8 mouse cellular contexts compared by ENCODE assay signal in the genomic region with DNA sequence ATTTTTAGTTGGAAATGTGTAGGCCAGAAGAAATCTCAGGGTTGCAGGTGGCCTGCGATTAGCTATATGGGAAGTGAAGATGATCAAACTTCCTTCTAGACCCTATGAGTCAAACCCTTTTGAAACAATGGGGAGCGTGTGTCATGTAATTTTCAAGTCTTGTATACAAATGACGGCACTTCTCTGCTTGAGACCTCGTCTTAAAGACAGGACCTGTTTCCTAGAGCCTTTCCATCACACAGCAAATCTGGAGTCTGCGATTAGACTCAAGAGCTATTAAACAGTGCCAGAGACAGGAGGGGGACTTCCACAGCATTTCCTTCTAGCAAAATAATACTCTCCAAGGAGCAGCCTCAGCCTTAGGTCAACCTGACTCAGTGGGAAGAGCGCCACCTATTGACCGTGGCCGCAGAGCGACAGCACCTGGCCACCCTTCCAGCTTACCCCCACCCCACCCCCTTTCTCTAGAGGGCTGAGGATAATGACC.
A peak's percentile ranks its signal among the peaks of the same experiment; 100 is the strongest.
DNase-seq lines count a peak whose midpoint lies in the region; ATAC-seq and TF ChIP-seq lines count a peak whose summit lies in the region.

No protein-coding gene starts in this region.

- no peak overlapping the region for H3K4me2 ChIP-seq in heart, embryonic 11.5 days

- H3K9me3 ChIP-seq in heart, embryonic 11.5 days (replicated peaks; ENCODE audit: control insufficient read depth, low read length), result no peaks in the 10 kb centered on the region

- no peak for TF ChIP-seq POLR2A in small intestine, adult 2 months (IDR thresholded peaks at IDR 0.05; ENCODE audit: low read depth, low read length)

- no peaks in the 10 kb centered on the region for H3K36me3 ChIP-seq in heart, embryonic 11.5 days (ENCODE audit: control insufficient read depth, insufficient read depth, low read length)
- no peaks in the 10 kb centered on the region for H3K36me3 ChIP-seq in small intestine, adult 2 months (ENCODE audit: control insufficient read depth, insufficient read depth, low read length)

- no peaks in the 10 kb centered on the region for H3K27me3 ChIP-seq in heart, embryonic 11.5 days (ENCODE audit: control insufficient read depth, insufficient read depth, low read length)
- no peaks in the 10 kb centered on the region for H3K27me3 ChIP-seq in small intestine, adult 2 months (ENCODE audit: control insufficient read depth, insufficient read depth, low read length)

- no peak overlapping the region for H3K9ac ChIP-seq in heart, embryonic 11.5 days (ENCODE audit: low read depth, low read length)

- TF ChIP-seq CTCF in small intestine, adult 2 months (IDR thresholded peaks at IDR 0.05; ENCODE audit: extremely low read depth, insufficient read length, insufficient replicate concordance, low read depth, low read length), result peak; percentile 74

- no peak overlapping the region for H3K27ac ChIP-seq in heart, embryonic 11.5 days (ENCODE audit: low read depth, low read length)
- no peak overlapping the region for H3K27ac ChIP-seq in small intestine, adult 2 months (ENCODE audit: insufficient read depth, low read depth, low read length)

- H3K4me3 ChIP-seq in heart, embryonic 11.5 days (ENCODE audit: low read depth, low read length), result no peak overlapping the region
- no peak overlapping the region for H3K4me3 ChIP-seq in small intestine, adult 2 months (ENCODE audit: low read depth, low read length)

- ATAC-seq in heart, embryonic 11.5 days (replicated peaks; ENCODE audit: insufficient number of reproducible peaks, low FRiP score, low TSS enrichment), result 0 out of 2 replicates have a peak, but pooled peaks have one; percentile 55

- no peaks in the 10 kb centered on the region for H3K4me1 ChIP-seq in heart, embryonic 11.5 days (ENCODE audit: control insufficient read depth, insufficient read depth, low read length)
- H3K4me1 ChIP-seq in small intestine, adult 2 months (ENCODE audit: control insufficient read depth, insufficient read depth, insufficient read length, low read length), result 0 out of 2 replicates have a peak, but pooled peaks cover 2% of the 10 kb centered on the region

- peak; percentile 18 to 34 for DNase-seq in urinary bladder, adult 18-20 months (ENCODE audit: low spot score in 2 of 2)
- no peak for DNase-seq in urinary bladder, postnatal 10 days (ENCODE audit: low spot score)
- peak; percentile 74 for DNase-seq in embryo, embryonic 10.5 days (ENCODE audit: low spot score)
- DNase-seq in kidney, postnatal 14 days, result peak; percentile 80
- DNase-seq in lung, postnatal 36 days, result peak; percentile 90
- DNase-seq in adipocyte (ENCODE audit: low spot score), result no peak

- WGBS in heart, embryonic 11.5 days (ENCODE audit: insufficient replicate concordance), result 36% methylated on average over 9 of the region's 9 CpGs
- 32% methylated on average over 9 of the region's 9 CpGs for WGBS in small intestine, adult 2 months

Comparison
In these comparisons a context has a peak if more than half of its experiments do, and no peak if none do; other contexts are left out.
1. DNase-seq: peak in urinary bladder, adult 18-20 months (2 of 2), embryo, embryonic 10.5 days (single experiment), kidney, postnatal 14 days (single experiment) and lung, postnatal 36 days (single experiment); none in urinary bladder, postnatal 10 days (single experiment) and adipocyte (single experiment).